Mouse (Mus musculus) heart, postnatal 0 days (tissue): ENCODE data around the gene Twnk.

ENCODE experiments used
- CTCF ChIP-seq: IDR thresholded peaks from 2 replicates; pipeline ENCODE4 v1.5.1; 2016; ENCODE audit warnings: antibody characterized with exemption, control low read depth, low read depth
- EP300 ChIP-seq: IDR thresholded peaks from 2 replicates; pipeline ENCODE4 v1.6.1; 2016; ENCODE audit warnings: antibody characterized with exemption, low read depth

DNA sequence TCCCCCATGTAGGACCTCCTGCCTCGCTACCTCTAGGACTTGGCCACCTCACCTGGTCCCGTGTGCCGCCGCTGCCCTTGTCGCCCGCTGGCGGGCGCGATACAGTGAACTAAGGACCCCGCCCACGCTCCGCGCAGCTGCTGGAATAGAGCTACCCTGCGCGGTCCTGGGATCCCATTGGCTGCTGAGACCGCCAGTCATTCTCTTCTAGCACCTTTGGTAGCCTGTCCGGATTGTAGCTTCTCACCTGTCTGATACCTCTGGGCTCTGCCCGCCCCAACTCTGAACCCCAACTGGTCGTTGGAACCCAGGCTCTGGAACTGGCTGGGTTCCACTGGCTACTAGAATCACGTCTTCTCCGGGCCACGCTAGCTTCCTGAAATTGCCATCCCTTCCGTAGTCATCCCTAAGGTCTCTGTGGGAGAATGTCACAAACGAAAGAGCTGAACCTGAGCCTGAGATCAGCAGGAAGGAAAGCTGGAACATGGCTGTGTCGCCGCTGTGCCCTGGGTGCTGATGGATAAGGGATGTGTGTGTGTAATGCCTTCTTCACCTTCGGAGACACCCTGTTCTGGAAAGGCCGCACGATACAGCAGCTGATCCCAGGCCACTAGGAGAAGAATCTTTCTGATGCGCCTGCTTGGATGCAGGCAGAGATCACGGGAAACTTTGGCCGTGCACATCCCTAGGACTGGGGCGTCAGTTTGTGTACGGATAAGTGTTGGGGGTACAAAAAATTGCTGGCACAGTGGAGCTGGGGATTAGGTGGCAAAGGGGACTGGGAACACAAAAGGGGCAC is 41.3 kb downstream of the Twnk start:
- TF ChIP-seq EP300: no peak
- TF ChIP-seq CTCF: 0 out of 2 replicates have a peak, but pooled peaks have one; percentile 3
